Mouse (Mus musculus): ENCODE measurements around the gene Foxn3.

Foxn3 gene

DNA sequence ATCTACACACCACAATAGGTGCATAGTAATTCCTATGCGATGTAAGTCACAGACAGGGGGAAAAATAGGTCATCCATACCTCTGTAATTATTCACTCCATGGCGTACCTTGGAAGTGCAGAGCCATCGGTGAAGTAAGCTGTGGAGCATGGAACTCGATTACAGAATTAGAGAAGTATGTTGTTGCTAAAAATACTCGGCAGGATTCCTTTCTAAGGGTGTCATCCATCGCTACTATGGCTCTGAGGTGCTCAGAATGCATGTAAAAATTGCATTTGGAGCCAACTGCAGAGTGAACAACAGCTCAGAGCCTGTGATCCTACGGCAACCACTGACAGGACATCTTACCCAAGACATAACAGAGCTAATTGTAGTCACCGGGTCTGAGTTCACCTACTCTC is 206.7 kb downstream of the Foxn3 start:
- DNase-seq (ENCODE audit: low spot score in 2 of 2): no peak

DNA sequence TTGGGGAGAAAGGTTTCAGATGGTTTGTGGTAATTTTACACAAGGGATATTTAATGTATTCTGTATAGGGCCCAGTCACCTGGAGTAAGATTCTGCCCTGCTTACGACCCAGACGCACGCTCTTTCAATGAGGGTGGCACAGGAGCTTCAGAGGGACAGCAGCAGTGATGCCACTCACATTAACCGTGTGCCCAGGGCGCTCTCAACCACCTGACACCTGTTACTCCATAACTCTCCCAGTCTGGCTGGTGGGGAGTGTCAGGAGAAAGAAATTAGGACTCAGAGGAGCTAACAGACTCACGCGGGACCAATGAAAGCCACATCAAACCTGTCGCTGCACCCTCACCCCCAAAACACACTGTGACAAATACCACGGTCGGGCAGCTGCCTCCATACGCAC is 209.7 kb downstream of the Foxn3 start:
- no peak for DNase-seq (ENCODE audit: low spot score in 2 of 2)

DNA sequence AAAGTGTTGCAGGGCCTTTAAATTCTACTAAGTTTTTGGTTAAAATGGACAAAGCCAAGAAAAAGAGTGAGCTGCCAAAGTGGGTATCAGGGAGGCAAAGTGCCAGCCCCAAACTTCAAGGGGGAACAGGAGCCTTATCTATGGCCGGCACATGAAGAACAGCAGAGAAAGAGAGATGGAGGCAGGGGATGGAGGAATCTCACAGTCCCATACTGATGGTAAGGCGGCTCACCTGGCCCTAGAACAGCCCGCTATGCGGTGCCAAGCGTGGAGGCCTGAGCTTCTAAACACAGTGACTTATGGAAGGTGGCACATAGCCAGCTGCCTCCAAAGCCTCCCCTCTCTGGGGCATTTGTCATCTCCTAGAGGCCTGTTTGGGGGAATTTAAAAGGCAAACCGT is 210.8 kb downstream of the Foxn3 start:
- no peak for DNase-seq (ENCODE audit: low spot score in 2 of 2)

DNA sequence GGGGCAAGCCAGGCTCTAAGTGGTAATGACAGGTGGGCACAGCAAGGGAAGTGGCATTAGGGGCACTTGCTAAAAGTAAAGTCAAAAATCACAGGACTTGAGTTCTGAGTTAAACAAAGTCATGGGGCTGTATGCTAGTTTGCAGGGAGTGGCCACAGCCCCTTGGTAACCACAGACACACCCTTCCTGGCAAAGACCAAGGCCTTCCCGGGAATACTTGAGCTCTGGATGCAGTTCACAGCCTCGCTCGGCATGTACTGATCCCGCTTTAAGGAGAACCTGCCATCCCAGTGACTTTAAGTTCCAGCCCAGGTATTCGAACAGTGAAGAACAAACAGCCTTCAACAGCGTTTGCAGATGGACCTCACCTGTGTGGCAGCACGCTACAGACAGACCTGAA is 211.2 kb downstream of the Foxn3 start:
- DNase-seq (ENCODE audit: low spot score in 2 of 2): no peak

DNA sequence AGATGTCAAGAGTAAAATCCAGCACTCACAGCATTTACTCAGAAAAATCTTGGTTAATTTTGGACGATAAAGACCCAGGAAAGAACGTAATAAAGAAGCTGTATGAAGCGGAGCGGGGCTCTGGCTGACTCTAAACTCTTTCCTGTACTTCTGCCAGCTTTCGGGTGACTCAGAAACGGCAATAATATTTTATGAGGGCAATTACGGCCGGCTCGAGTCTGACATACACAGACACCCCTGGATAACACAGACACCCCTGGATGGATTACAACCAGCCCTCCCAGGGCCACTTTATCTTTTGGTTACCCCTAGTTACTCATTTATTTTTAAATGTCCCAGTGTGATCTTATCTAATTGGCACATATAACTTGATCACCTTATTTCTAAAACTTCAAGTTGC is 211.7 kb downstream of the Foxn3 start:
- DNase-seq (ENCODE audit: low spot score in 2 of 2): no peak

DNA sequence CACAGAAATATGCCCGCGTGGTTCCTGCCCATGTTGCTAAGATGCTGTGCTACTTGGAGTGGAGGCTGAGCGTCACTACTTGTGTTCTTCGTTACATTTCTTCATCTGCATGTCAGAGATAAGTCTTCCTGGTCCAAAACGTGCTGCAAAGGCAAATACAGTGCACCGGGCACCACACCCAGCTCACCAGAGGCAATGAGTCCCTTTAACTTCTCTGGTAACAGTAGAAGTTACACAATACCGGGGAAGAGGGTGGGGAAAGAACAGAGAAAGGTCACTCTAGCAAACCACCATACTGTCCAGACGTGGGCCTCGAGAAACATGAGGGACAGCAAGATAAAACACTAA is 213.8 kb downstream of the Foxn3 start:
- DNase-seq (ENCODE audit: low spot score in 2 of 2): no peak

DNA sequence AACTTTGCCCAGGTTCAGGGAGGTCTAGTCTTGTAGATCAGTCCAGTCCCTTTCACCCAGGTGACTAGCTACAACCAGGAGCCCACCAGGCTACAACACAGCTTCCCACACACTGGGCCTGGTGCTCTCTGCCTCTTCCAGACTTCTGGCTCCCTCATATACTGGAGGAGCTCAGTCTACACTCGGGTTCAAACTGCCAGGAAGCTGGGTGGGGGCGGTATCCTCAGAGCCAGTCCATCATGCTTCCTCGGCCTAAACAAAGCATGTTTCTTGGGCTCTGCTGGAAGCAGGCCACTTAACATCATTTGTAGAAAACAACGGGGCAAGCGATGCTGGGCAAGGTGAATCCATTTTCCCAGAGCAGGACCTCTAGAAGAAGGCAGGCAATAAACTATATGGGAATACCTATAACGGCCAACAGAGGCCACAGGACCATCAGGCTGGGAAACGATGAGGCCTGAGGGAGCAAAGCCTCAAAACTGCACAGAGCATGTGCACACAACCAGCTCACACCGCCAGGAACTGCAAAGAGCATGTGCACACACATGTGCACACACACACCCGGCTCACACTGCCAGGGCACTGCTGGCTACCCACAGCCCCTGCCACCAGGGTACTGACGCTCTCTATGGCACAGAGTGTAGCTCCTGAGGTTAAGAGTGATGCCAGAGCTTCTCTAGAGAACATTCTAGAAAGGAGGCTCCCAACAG is 214.3 kb downstream of the Foxn3 start:
- DNase-seq (ENCODE audit: low spot score in 2 of 2): no peak

DNA sequence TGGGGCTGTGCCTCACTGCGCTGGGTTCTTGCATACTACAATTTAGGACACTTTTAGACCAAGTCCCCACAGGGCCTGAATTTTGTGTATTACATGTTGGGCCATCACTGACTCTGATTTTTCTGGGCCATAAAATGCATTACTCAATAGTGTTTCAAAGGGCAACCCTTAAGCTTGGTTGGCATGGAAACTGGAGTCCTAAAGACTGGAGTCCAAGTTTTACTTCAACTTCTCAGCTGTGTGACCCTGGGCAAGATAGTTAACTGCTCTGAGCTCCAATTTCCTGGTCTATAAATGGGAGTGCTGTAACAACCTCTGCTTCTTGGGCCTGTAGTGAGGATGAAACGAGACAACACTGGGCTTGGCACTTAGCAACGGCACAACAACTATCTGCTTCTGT is 215.9 kb downstream of the Foxn3 start:
- no peak for DNase-seq (ENCODE audit: low spot score in 2 of 2)

DNA sequence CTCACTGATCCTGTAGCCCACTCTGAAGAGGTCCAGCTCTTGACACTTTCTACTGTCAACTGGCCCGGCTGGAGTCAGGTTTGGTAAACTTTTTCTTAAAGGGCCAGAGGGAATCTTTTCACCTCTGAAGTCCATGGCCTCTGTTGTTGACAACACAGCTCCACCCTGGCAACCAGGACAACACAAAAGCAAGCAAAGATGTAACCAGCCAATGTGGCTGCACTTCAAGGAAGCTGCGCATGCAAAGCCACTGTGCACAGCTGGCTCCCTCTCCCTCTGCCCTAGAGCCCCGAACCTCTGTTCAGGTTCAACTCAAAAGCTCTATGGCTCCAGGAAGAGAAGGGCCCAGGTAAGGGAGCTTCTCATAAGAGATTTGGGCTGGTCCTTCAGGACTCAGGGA is 216.4 kb downstream of the Foxn3 start:
- DNase-seq (ENCODE audit: low spot score in 2 of 2): no peak

DNA sequence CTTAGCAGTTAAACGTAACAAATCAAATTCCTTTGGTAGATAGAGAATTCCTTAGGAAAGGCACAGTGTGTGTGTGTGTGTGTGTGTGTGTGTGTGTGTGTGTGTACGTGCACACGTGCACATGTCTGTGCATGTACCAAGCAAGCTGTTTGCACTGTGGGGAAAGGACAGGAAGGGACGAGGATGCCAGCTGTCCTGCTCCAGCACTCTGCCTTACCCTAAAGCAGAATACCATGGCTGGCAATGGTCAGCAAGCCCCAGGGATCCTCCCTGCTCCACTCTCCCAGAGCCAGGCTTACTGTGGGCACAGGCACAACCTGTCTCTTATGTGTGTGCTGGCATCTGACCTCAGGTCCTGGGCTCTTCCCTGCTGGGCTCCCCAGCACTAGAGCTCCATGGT is 218.1 kb downstream of the Foxn3 start:
- DNase-seq (ENCODE audit: low spot score in 2 of 2): no peak

DNA sequence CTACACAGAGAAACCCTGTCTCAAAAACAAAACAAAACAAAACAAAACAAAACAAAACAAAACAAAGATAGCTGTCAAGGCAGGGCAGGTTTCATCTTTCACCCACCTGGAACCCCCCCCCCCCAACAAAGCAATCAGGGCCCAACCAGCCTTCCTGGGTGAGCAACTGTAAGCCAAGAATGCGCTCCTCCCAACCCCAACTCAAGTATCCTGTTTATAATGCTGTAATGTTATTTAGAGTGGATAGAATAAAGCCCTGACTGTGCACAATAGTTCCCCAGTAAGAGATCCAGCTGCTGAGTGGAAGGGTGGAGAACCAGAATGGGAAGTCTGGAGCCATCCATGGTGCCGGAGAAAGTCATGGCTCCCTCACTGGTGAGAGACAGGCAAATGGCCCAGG is 220.0 kb downstream of the Foxn3 start:
- DNase-seq (ENCODE audit: low spot score in 2 of 2): no peak

DNA sequence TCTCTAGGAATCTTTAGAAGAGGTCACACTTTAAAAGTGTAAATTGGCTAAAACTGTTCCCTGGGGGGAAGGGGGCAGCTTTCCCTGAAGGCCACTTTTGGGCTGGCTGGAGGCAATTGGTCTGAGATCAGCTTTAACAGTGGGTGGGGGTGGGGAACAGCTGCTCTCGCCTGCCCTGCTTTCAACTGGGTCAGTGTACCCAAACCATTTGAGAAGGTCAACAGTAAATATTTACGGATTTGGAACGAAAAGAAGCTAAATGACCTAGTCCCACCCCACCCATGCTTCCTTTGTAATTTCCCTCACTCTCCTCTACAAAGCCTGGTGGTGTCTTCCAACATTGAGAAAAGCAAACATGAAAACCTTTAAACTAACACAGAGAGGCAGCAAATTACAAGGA is 221.2 kb downstream of the Foxn3 start:
- DNase-seq (ENCODE audit: low spot score in 2 of 2): no peak

DNA sequence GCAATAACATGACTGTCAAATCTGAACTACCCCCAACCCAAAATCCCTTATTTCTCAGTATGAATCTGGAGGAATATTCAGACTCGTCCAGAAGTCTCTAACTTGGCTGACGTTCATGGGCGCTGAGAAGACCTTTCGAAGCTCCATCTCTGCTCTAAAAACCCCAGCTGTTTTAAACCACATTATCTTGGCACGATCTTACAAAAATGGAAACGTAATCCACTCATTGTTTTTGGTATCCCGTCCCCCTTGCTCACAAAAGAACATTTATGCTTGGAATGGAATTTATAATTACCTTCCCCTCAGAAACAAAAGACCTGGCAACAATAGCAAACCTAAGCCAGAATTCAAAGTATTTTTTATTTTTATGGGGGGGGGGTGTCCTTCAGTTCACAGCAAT is 221.6 kb downstream of the Foxn3 start:
- no peak for DNase-seq (ENCODE audit: low spot score in 2 of 2)

DNA sequence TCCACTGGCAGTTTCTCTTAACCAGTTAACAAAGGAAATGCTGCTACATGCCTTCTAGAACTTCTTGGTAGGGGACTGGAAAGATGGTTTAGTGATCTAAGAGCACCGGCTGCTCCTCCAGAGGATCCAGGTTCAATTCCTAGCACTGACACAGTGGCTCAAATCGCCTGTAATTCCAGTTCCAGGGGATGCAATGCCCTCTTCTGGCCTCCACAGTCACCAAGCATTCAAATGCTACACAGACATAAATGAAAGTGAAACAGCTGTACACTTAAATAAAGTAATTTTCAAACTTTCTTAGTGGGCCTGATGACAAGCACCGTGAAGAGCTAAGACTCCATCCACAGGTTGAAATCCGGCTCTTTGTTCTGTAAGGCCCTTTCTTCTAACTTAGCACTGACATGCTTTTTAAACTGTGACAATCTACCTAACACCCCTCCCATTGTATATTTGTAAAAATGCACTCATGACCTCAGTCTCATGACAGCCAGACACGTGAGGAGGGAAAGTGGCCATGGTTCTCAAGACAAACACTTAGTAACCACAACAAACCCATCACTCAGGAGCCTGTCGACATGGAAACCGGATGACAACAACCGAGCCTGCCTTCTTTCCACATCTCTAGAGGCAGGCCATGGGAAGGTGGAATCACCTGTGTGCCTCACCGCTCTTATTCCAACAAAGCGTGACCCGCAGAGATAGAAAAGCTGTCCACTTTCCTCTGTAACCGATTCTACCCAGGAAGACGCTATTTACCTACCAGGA is 222.8 kb downstream of the Foxn3 start:
- DNase-seq (ENCODE audit: low spot score in 2 of 2): no peak

DNA sequence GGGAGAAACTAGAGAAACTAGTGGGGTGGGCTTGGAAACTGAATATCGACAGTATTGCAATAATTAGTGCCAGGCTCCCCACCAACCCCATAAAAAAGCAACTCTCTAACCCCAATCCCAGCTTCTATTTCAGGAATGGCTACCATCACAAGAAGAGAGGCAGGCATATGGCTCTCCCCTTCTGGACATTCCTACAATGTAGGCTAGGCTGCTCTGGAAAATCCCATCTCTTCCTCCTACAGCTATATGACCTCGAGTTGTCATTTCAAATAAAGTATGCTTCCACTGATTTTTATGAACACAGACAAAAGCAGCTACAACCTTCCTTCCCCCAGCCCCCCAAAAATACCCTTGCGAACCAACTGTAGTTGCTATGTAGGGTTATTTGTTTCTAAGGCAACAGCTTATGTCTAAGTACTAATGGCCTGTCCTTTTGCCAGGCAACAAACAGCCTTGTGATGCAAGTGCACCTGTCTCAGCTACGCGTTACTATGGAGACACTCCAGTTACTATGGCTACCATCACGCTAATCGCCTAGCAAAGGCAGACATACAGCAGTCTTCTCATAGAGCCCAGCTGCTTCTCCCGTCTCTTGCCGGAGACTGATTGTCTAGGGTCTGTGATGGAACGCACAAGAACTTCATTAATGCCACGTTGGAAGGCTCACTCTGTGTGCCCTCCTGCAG is 223.6 kb downstream of the Foxn3 start:
- DNase-seq (ENCODE audit: low spot score in 2 of 2): peak; percentile 72 to 77

DNA sequence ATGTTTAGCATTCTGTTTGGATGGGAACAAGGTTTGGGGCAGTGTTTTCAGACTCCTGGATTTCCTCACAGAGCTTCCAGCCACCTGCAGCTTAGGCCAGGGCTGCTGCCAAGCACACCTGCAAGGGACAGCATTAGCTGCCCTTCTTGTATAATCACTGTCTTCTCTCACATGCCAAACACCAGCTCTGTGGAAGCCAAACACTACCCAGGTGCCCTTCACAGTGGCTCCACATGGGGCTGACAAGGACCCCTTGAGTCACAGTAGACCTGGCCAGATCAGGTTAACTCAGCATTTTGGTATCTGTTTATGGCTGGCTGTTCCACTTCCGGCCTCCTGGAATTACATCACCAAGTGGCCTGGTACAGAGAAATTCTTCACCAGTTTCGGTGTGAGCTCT is 224.6 kb downstream of the Foxn3 start:
- DNase-seq (ENCODE audit: low spot score in 2 of 2): no peak

DNA sequence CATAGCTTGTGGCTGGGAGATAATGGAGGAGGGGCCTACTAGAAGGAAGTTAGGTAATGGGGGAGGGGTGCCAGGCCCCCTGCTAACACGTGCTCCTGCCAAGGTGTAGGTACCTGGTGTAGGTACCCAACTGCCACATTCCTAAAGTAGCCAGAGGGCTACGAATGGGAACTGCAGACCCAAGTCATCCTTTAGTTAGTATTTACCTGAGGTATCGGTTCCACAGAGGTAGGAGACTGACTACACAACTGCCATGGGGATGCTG is 226.3 kb downstream of the Foxn3 start:
- DNase-seq (ENCODE audit: low spot score in 2 of 2): no peak

DNA sequence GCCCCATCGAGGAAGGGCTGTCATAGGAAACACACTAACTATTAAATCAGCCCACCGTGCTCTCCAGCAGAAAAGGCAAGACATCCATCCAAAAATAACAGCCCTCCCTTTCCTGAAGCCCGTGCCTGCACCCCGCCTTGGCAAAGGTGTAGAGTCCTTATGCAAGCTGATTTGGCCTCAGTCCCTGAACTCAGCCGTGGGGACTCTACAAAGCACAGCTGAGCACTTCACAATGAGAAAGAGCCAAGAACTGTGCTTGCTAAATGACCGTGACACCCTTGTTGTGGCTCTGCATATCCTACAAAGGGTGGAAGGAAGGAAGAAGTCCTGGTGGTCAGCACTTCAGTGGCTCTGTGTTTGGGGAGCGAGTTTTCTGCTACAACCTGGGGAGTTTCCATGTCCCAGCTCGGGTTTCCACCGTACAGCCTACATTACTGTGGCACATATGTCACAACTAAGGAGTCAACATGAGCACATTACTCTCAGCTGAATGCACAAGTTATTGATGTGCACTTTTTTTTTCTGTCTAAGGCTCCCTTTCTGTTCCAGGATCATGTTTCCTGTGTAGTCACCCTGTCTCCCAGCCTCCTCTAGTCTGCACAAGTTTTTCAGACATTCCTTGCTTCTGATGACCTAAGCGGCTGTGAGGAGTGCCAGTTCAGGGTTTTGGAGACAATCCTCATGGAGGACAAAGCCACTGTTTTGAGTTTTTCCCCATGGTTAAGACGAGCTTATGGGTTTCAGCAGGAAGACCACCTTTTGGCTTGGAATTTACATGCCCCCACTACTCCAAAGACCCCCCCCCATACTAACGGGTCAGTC is 226.8 kb downstream of the Foxn3 start:
- DNase-seq (ENCODE audit: low spot score in 2 of 2): peak; percentile 20 to 32

DNA sequence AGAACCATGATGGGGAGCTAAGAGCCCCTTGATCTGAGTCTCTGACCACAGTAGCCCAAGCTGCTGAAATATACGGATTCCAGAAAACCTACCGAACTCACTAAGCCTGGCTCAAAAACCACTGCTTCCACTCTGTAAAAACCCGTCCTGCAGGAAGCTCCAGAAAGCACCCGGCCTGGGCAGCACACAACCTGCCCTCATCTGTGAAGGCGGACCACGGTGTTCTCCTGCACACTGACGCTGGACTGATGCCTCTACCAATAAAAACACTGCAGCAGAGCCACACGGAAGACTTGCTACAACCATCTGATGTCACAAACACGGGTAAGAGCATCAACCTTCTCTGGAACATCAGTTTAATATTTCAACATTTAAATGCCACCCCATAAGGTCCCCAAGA is 227.8 kb downstream of the Foxn3 start:
- no peak for DNase-seq (ENCODE audit: low spot score in 2 of 2)

DNA sequence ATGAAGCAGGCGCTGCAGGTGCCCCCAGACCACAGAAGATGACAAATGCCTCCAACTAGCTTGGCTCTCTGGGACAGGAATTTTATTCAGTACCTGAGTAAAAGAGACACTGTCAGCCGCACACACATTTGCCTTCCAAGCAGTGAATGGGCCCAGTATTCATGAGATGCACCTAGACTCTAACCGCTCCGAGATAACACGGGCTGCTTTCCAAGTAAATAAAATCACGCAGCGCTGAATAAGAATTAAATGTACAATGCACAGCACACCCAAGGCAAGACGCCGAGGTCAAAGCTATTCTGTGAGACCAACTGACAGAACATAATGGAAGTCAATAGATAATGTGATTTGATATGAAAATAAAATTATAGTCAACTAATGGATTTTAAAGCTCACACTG is 229.4 kb downstream of the Foxn3 start:
- DNase-seq (ENCODE audit: low spot score in 2 of 2): no peak

DNA sequence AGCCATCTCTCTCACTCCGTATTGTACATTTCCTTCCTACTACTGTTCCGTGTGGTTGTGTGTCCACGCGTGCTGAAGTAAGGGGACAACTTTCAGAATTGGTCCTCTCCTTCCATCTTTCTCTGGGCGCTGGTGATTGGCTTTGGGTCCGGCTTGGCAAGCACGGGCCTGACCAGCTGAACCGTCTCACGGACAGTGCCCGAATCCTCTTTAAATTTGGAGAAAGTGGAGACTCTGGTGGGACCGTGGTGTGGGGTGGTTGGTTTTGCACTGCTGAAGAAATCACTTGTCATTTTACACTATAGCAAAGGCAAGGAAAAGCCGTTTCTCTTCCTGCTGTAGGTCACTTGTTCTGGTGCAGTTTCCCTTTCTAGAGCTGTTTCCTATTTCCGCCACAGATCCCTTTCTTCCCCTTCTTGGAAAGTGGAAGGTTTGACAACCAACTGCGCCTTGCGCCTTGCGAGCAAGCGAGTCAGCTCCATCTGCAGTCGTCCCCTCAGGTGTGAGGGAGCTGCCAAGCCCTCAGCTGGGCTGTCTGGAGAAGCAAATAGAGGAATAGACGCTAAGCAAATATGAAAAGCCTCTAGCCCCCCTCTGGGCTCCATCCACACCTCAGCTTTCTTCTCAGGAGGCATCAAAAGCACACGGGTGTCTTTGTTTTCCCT is 229.9 kb downstream of the Foxn3 start:
- DNase-seq (ENCODE audit: low spot score in 2 of 2): no peak

Measured in right cerebral cortex, postnatal 36 days (tissue).